Mouse (Mus musculus): ENCODE measurements around the gene Fbxl7.

Fbxl7 gene

GRCm38 (mm10) chr15:26895251-26895711, at the start of gene Fbxl7:
Fbxl7 (minus strand) TSS chr15:26895580.
- in situ Hi-C loops (cut with MboI; ENCODE audit: low sequenced_read_pairs), result no loop called here

- in situ Hi-C loops (cut with MboI; ENCODE audit: low sequenced_read_pairs), result no loop called here
These were observed 26.6 kb upstream of the Fbxl7 start for GRCm38 (mm10) chr15:26922026-26922425.

- in situ Hi-C loops (cut with MboI; ENCODE audit: low sequenced_read_pairs), result no loop called here
These were observed 18.0 kb upstream of the Fbxl7 start for GRCm38 (mm10) chr15:26913427-26913826.

GRCm38 (mm10) chr15:26895761-26896160, 381 bp upstream of the Fbxl7 start:
- in situ Hi-C loops (cut with MboI; ENCODE audit: low sequenced_read_pairs), result no loop called here

- in situ Hi-C loops (cut with MboI; ENCODE audit: low sequenced_read_pairs), result no loop called here
These were observed 565 bp downstream of the Fbxl7 start for GRCm38 (mm10) chr15:26894801-26895229.

GRCm38 (mm10) chr15:26894031-26894655, 1.2 kb downstream of the Fbxl7 start:
- in situ Hi-C loops (cut with MboI; ENCODE audit: low sequenced_read_pairs), result no loop called here

- in situ Hi-C loops (cut with MboI; ENCODE audit: low sequenced_read_pairs), result no loop called here
These were observed 2.2 kb downstream of the Fbxl7 start for GRCm38 (mm10) chr15:26893136-26893535.

GRCm38 (mm10) chr15:26889971-26890370, 5.4 kb downstream of the Fbxl7 start:
- in situ Hi-C loops (cut with MboI; ENCODE audit: low sequenced_read_pairs), result no loop called here

GRCm38 (mm10) chr15:26888170-26888569, 7.2 kb downstream of the Fbxl7 start:
- in situ Hi-C loops (cut with MboI; ENCODE audit: low sequenced_read_pairs), result no loop called here

- in situ Hi-C loops (cut with MboI; ENCODE audit: low sequenced_read_pairs), result no loop called here
These were observed 9.4 kb downstream of the Fbxl7 start for GRCm38 (mm10) chr15:26885979-26886378.

- in situ Hi-C loops (cut with MboI; ENCODE audit: low sequenced_read_pairs), result no loop called here
These were observed 15.0 kb downstream of the Fbxl7 start for GRCm38 (mm10) chr15:26880212-26880956.

- in situ Hi-C loops (cut with MboI; ENCODE audit: low sequenced_read_pairs), result no loop called here
These were observed 19.7 kb downstream of the Fbxl7 start for GRCm38 (mm10) chr15:26875687-26876086.

- in situ Hi-C loops (cut with MboI; ENCODE audit: low sequenced_read_pairs), result no loop called here
These were observed 23.1 kb downstream of the Fbxl7 start for GRCm38 (mm10) chr15:26872234-26872633.

GRCm38 (mm10) chr15:26869197-26869596, 26.2 kb downstream of the Fbxl7 start:
- in situ Hi-C loops (cut with MboI; ENCODE audit: low sequenced_read_pairs), result no loop called here

GRCm38 (mm10) chr15:26867521-26867920, 27.9 kb downstream of the Fbxl7 start:
- in situ Hi-C loops (cut with MboI; ENCODE audit: low sequenced_read_pairs), result no loop called here

- in situ Hi-C loops (cut with MboI; ENCODE audit: low sequenced_read_pairs), result no loop called here
These were observed 33.2 kb downstream of the Fbxl7 start for GRCm38 (mm10) chr15:26862173-26862572.

GRCm38 (mm10) chr15:26849626-26850025, 45.8 kb downstream of the Fbxl7 start:
- in situ Hi-C loops (cut with MboI; ENCODE audit: low sequenced_read_pairs), result no loop called here

GRCm38 (mm10) chr15:26842216-26842615, 53.2 kb downstream of the Fbxl7 start:
- in situ Hi-C loops (cut with MboI; ENCODE audit: low sequenced_read_pairs), result no loop called here

- in situ Hi-C loops (cut with MboI; ENCODE audit: low sequenced_read_pairs), result no loop called here
These were observed 57.0 kb downstream of the Fbxl7 start for GRCm38 (mm10) chr15:26838386-26838785.

- in situ Hi-C loops (cut with MboI; ENCODE audit: low sequenced_read_pairs), result no loop called here
These were observed 58.2 kb downstream of the Fbxl7 start for GRCm38 (mm10) chr15:26837200-26837599.

GRCm38 (mm10) chr15:26834415-26834814, 61.0 kb downstream of the Fbxl7 start:
- in situ Hi-C loops (cut with MboI; ENCODE audit: low sequenced_read_pairs), result no loop called here

- in situ Hi-C loops (cut with MboI; ENCODE audit: low sequenced_read_pairs), result no loop called here
These were observed 64.2 kb downstream of the Fbxl7 start for GRCm38 (mm10) chr15:26831141-26831540.

Data from CH12F3 (cell line).